Mouse (Mus musculus) liver, postnatal 0 days (tissue): ENCODE results near the gene Rbl1.

Experiments
- CTCF ChIP-seq: sonication (generic); IDR thresholded peaks from 2 replicates; pipeline ENCODE4 v1.5.1; 2016; ENCODE audit warnings: antibody characterized with exemption, low read depth
- EP300 ChIP-seq: IDR thresholded peaks from 2 replicates; pipeline ENCODE4 v1.6.1; 2016; ENCODE audit warnings: antibody characterized with exemption, low read depth, mild to moderate bottlenecking

- TF ChIP-seq EP300: no peak
- TF ChIP-seq CTCF: no peak
Measured at GRCm38 (mm10) chr2:157144132-157144531, 60.2 kb downstream of the Rbl1 start.
